Mouse (Mus musculus) stomach, postnatal 0 days (tissue): ENCODE measurements around the gene Tango6. TPM values are rescaled to one million over a fixed set of nuclear protein-coding genes. Genes with fewer than 3 reads are reported as not detected.

Source experiments
- ATAC-seq: fragments of 200-750 bp; cut with Nextera tagmentation; 2 replicates; pipeline ENCODE4 v1.8.0; 2017; ENCODE audit not compliant: low FRiP score, low TSS enrichment
- DNase-seq: peaks from one replicate; pipeline ENCODE4 v3.0.0-alpha.2; 2016; ENCODE audit warnings: low spot score
- H3K27ac ChIP-seq: fragments of 300-500 bp; sonication (generic); replicated peaks from 2 replicates; pipeline ENCODE4 v1.5.1; 2014; ENCODE audit warnings: mild to moderate bottlenecking, control low read depth
- H3K27me3 ChIP-seq: fragments of 300-500 bp; sonication (generic); 2 replicates; pipeline ENCODE4 v1.6.1; 2014; ENCODE audit warnings: low read length; ENCODE audit not compliant: control insufficient read depth, insufficient read depth
- H3K36me3 ChIP-seq: fragments of 300-500 bp; sonication (generic); 2 replicates; pipeline ENCODE4 v1.6.1; 2014; ENCODE audit warnings: low read length, mixed read lengths; ENCODE audit not compliant: control insufficient read depth, insufficient read depth
- H3K4me1 ChIP-seq: fragments of 300-500 bp; sonication (generic); replicated peaks from 2 replicates; pipeline ENCODE4 v1.6.1; 2014; ENCODE audit warnings: antibody characterized with exemption; ENCODE audit not compliant: control insufficient read depth, insufficient read depth
- H3K4me2 ChIP-seq: fragments of 300-500 bp; sonication (generic); replicated peaks from 2 replicates; pipeline ENCODE4 v1.6.1; 2014; ENCODE audit warnings: low read depth, mild to moderate bottlenecking, control low read depth, moderate library complexity
- H3K4me3 ChIP-seq: fragments of 300-500 bp; sonication (generic); 2 replicates; pipeline ENCODE4 v1.5.1; 2014; ENCODE audit warnings: low read depth, low read length, control low read depth
- H3K9ac ChIP-seq: fragments of 300-500 bp; sonication (generic); 2 replicates; pipeline ENCODE4 v1.6.1; 2014; ENCODE audit warnings: mild to moderate bottlenecking, low read length, control low read depth, mixed read lengths
- H3K9me3 ChIP-seq: fragments of 300-500 bp; sonication (generic); 2 replicates; pipeline ENCODE4 v1.6.1; 2016; ENCODE audit warnings: low read length; ENCODE audit not compliant: control insufficient read depth
- CTCF ChIP-seq: IDR thresholded peaks from 2 replicates; pipeline ENCODE4 v1.5.1; 2016; ENCODE audit warnings: antibody characterized with exemption, low read depth, mild to moderate bottlenecking, moderate library complexity
- EP300 ChIP-seq: optimal IDR thresholded peaks from 2 replicates; pipeline ENCODE3; 2016; ENCODE audit warnings: antibody characterized with exemption
- WGBS: fragments of 180-500 bp; shearing (Covaris S2); extraction: QIAGEN DNeasy Blood & Tissue Kit; methylation state at CpG from one replicate; pipeline ENCODE4 v1.1.7; 2014; 5-methylcytosine and 5-hydroxymethylcytosine counted together
- polyA plus RNA-seq: library from polyadenylated mRNA; unstranded; fragments of >200 nt; fragmentation: Nextera tagmentation; extraction: Ambion mirVana; gene quantifications from 2 replicates; pipeline ENCODE4 v1.2.1, GENCODE M21; 2015

Gene Tango6
- polyA plus RNA-seq, 1 experiment from 2014 or later: 3.0 TPM

DNA sequence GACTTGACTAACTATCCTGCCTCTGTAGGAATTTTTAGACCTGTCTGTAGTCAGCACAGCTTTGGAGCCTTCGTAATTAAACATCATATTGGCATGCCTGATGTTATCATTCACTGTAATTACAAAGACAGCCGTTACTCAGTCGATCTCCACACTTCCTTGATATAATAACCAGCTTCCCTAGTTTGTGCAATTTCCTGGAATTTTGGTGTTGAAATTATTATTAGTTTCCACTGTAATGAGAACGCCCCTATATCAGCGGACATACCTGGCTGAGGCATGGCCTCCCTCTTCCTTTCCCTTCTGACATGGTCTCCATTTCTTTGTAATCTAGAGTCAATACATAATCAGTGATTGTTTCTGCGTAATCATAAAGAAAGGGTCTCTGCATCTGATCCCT is 89.2 kb downstream of the Tango6 start:
- Histone ChIP-seq H3K4me1 (no peaks in the 10 kb centered on the region), H3K36me3 (no peaks in the 10 kb centered on the region), H3K4me2 (no peak overlapping the region), H3K27ac (no peak overlapping the region), H3K9me3 (no peaks in the 10 kb centered on the region), H3K27me3 (no peaks in the 10 kb centered on the region), H3K9ac (no peak overlapping the region), H3K4me3 (no peak overlapping the region)
- DNase-seq (no peak), ATAC-seq (no peak)
- WGBS: 62% methylated on average over 6 of the region's 6 CpGs
- TF ChIP-seq EP300: no peak
- TF ChIP-seq CTCF: no peak

DNA sequence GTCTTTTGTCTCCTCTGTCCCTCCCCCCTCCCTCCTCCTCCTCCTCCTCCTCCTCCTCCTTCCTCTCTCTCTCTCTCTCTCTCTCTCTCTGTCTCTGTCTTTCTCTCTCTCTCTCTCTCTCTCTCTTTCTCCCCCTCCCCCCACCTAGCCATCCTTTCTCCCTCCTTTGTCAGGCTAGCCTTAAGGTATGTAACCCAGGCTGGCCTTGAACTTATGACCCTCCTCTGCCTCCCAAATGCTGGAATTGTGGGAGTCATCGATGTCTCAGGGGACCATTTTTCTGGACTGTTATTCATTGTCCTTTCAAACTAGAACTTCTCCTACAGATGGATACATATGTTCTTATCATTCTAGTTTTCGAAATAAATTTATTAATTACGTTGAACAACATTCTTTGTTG is 89.6 kb downstream of the Tango6 start:
- H3K4me1 ChIP-seq: no peaks in the 10 kb centered on the region
- ATAC-seq (no peak), DNase-seq (no peak)
- H3K9ac ChIP-seq: no peak overlapping the region
- WGBS: 86% methylated on average over 3 of the region's 3 CpGs
- TF ChIP-seq CTCF (no peak), EP300 (no peak)
- H3K4me2 ChIP-seq: no peak overlapping the region
- H3K4me3 ChIP-seq: no peak overlapping the region
- no peaks in the 10 kb centered on the region for H3K9me3 ChIP-seq
- no peaks in the 10 kb centered on the region for H3K27me3 ChIP-seq
- no peak overlapping the region for H3K27ac ChIP-seq
- H3K36me3 ChIP-seq: no peaks in the 10 kb centered on the region

DNA sequence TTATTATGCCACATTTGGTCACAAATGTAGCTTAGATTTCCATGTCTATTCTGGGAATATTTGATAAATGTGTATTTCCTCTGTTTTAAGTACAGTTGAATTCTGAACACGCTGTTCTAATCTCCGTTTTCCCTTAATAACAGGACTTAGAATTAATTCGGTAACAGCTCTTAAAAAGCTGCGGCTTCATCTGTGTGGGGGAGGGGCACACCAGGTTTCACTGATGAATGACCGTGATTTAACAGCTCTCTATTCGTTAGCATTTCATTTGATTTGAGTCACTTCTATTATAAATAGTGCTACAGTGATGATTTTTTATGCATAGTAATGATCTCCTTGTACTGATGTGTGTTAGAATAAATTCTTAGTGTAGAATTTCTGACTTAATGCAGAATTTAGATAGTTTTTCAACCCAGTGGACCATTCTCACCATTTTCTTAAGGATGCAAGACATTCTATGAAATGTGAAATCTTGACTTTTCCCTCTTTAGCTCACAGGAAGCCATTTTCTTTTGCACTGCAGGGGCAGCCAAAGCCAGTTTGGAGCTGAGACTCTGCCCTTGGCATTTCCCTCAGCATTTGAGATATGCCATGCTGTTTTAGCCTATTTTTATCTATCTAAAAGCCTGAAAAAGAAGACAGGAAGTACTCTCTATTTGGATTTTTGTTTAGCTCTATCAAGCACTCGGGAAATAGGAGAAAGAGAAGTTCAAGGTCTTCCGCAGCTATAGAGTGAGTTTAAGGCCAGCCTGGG is 91.9 kb downstream of the Tango6 start:
- no peaks in the 10 kb centered on the region for H3K36me3 ChIP-seq
- H3K4me3 ChIP-seq: no peak overlapping the region
- no peak overlapping the region for H3K4me2 ChIP-seq
- H3K4me1 ChIP-seq: no peaks in the 10 kb centered on the region
- no peak for DNase-seq
- TF ChIP-seq EP300 (no peak), CTCF (no peak)
- no peaks in the 10 kb centered on the region for H3K9me3 ChIP-seq
- no peak overlapping the region for H3K9ac ChIP-seq
- no peak for ATAC-seq
- WGBS: 69% methylated on average over 8 of the region's 8 CpGs
- H3K27me3 ChIP-seq: no peaks in the 10 kb centered on the region
- no peak overlapping the region for H3K27ac ChIP-seq

DNA sequence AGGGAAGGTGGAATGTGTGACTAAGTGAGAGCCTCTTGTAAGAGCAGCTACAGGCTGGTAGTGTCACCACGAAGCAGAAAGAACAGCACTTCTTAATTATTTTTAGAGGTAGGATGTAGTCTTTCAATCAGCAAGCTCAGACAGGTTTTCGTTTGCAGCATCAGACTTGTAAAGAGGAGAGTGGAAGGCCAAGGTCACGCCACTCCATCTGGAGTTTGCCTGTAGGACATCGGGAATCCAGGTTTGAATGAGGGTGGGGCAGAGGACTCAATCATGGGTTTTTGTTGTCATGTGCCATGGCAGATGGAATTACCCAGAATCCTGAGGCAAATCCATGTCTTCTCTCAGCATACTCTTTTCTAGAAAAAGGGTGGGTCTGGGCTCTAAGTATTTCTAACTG is 106.8 kb downstream of the Tango6 start:
- Histone ChIP-seq H3K27me3 (no peaks in the 10 kb centered on the region), H3K9ac (no peak overlapping the region), H3K4me2 (no peak overlapping the region), H3K36me3 (no peaks in the 10 kb centered on the region), H3K4me3 (no peak overlapping the region), H3K4me1 (no peaks in the 10 kb centered on the region), H3K9me3 (no peaks in the 10 kb centered on the region), H3K27ac (no peak overlapping the region; the same call in 1 of the 2 replicates)
- no peak for ATAC-seq
- no peak for DNase-seq
- no peak for TF ChIP-seq CTCF
- TF ChIP-seq EP300: no peak
- WGBS: 55% methylated on average over 4 of the region's 4 CpGs

DNA sequence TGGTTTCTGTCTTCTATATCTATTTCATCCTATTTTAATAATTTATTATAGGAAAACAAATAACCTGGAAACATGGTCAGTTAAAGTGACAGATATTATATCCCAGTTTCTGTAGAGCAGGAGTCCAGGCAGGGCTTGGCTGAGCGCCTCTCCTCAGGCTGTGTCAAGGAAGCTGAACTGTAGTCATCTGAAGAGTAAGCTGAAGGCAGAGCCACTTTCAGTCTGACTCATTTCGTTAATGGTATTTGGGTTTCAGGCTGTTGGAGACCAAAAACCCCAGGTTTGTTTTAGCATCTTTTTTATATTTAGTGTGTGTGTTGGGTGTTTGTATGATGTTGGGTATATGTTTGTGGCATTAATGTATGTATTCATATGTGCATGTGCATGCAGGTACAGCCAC is 112.0 kb downstream of the Tango6 start:
- no peak for TF ChIP-seq EP300
- no peak for TF ChIP-seq CTCF
- Histone ChIP-seq H3K9me3 (no peaks in the 10 kb centered on the region), H3K4me2 (no peak overlapping the region), H3K36me3 (no peaks in the 10 kb centered on the region), H3K9ac (no peak overlapping the region), H3K27ac (no peak overlapping the region), H3K27me3 (no peaks in the 10 kb centered on the region), H3K4me3 (no peak overlapping the region), H3K4me1 (no peaks in the 10 kb centered on the region)
- ATAC-seq: no peak
- 80% methylated on average over 2 of the region's 2 CpGs for WGBS
- DNase-seq: no peak

DNA sequence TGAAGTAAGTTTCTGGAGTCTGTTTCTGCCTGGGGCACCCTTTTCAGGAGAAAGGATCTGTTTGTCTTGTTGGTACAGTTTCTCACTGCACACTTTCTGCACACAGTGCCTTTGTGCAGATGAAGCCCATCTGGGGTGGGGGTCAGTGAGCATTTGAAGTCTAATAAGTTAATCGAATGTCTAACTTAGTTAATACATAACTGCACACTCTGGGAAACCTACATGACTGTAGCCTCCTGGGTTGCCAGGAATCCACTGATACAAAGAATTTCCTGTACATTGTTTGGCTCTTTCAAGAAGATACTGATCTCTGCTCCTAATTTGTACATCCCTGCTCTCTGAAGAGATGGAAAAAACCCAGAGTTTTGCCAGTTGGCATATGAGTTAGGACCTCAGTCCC is 117.0 kb downstream of the Tango6 start:
- no peak overlapping the region for H3K4me2 ChIP-seq
- H3K27ac ChIP-seq: no peak overlapping the region
- no peaks in the 10 kb centered on the region for H3K9me3 ChIP-seq
- no peaks in the 10 kb centered on the region for H3K27me3 ChIP-seq
- H3K4me3 ChIP-seq: no peak overlapping the region
- DNase-seq (no peak), ATAC-seq (no peak)
- H3K4me1 ChIP-seq: no peaks in the 10 kb centered on the region
- no peak for TF ChIP-seq EP300
- no peak for TF ChIP-seq CTCF
- WGBS: 47% methylated on average over 1 of the region's 1 CpGs
- no peaks in the 10 kb centered on the region for H3K36me3 ChIP-seq
- no peak overlapping the region for H3K9ac ChIP-seq
